ENCODE assay signal across 15 mouse cellular contexts in genomic region chr4:149657858-149658416, GRCm38 (mm10). TPM values are rescaled to one million over a fixed set of nuclear protein-coding genes. Genes with fewer than 3 reads are reported as not detected.
DNase-seq lines count a peak whose midpoint lies in the region; ATAC-seq lines count a peak whose summit lies in the region.
"Had no signal": no experiment of that assay in that cellular context is flagged by ENCODE, and none has a peak within 500 bp of the region (broad histone marks: within the 10 kb centered on the region; RNA-seq: fewer than 3 reads in every experiment).

No protein-coding gene starts in this region.

- peaks cover 59% of the 10 kb centered on the region for H3K36me3 ChIP-seq in hindbrain, embryonic 12.5 days
- H3K36me3 ChIP-seq in hindbrain, embryonic 14.5 days (replicated peaks; ENCODE audit: control insufficient read depth, insufficient read depth) = peaks cover 79% of the 10 kb centered on the region
- no peaks in the 10 kb centered on the region for H3K36me3 ChIP-seq in intestine, embryonic 15.5 days

- H3K27ac ChIP-seq in hindbrain, embryonic 12.5 days = no peak overlapping the region
- H3K27ac ChIP-seq in hindbrain, embryonic 14.5 days = no peak overlapping the region
- no peak overlapping the region for H3K27ac ChIP-seq in intestine, embryonic 15.5 days
- H3K27ac ChIP-seq: forebrain, embryonic 10.5 days; liver, embryonic 14.5 days had no signal

- ATAC-seq in CD4-positive, CD25-positive, alpha-beta regulatory T cell, adult 4 months = peak; percentile 93
- ATAC-seq in activated CD4-positive, CD25-positive, alpha-beta regulatory T cell, adult 4 months = peak; percentile 95
- peak; percentile 46 for ATAC-seq in megakaryocyte progenitor cell, adult 5-6 weeks (replicated peaks; ENCODE audit: poor library complexity)
- ATAC-seq in hindbrain, embryonic 12.5 days (ENCODE audit: low FRiP score) = no peak
- no peak for ATAC-seq in hindbrain, embryonic 14.5 days (ENCODE audit: low FRiP score)
- ATAC-seq in intestine, embryonic 15.5 days = no peak

- H3K9ac ChIP-seq in hindbrain, embryonic 12.5 days = no peak overlapping the region
- no peak overlapping the region for H3K9ac ChIP-seq in hindbrain, embryonic 14.5 days
- H3K9ac ChIP-seq in intestine, embryonic 15.5 days = no peak overlapping the region; the same call in 1 of the 2 replicates
- H3K9ac ChIP-seq: liver, embryonic 14.5 days had no signal

- H3K4me1 ChIP-seq in hindbrain, embryonic 12.5 days = no peaks in the 10 kb centered on the region
- H3K4me1 ChIP-seq in hindbrain, embryonic 14.5 days (replicated peaks; ENCODE audit: control insufficient read depth, insufficient read depth, low read length) = no peaks in the 10 kb centered on the region
- no peaks in the 10 kb centered on the region for H3K4me1 ChIP-seq in intestine, embryonic 15.5 days (replicated peaks)

- peak; percentile 76 to 89 for DNase-seq in thymus, adult 18-20 months
- DNase-seq in hindbrain, embryonic 14.5 days (ENCODE audit: low spot score) = no peak
- DNase-seq: adrenal gland, postnatal 10 days; cerebellum, adult 11 months; gastrocnemius, postnatal 36 days; heart, postnatal 10 days; kidney, adult 8-10 months; layer of hippocampus, adult 9-11 months had no signal

- H3K27me3 ChIP-seq in hindbrain, embryonic 12.5 days = no peaks in the 10 kb centered on the region
- H3K27me3 ChIP-seq in hindbrain, embryonic 14.5 days (ENCODE audit: control insufficient read depth, insufficient read depth, low read length) = no peaks in the 10 kb centered on the region
- no peaks in the 10 kb centered on the region for H3K27me3 ChIP-seq in intestine, embryonic 15.5 days (replicated peaks)

- WGBS in hindbrain, embryonic 12.5 days = 74% methylated on average over 11 of the region's 11 CpGs
- WGBS in hindbrain, embryonic 14.5 days = 83% methylated on average over 11 of the region's 11 CpGs
- WGBS in intestine, embryonic 15.5 days = 69% methylated on average over 11 of the region's 11 CpGs

- no peak overlapping the region for H3K4me2 ChIP-seq in hindbrain, embryonic 12.5 days (replicated peaks)
- no peak overlapping the region for H3K4me2 ChIP-seq in hindbrain, embryonic 14.5 days (replicated peaks)
- no peak overlapping the region for H3K4me2 ChIP-seq in intestine, embryonic 15.5 days (replicated peaks)

- H3K4me3 ChIP-seq in hindbrain, embryonic 12.5 days = no peak overlapping the region
- no peak overlapping the region for H3K4me3 ChIP-seq in hindbrain, embryonic 14.5 days (replicated peaks; ENCODE audit: low read length)
- H3K4me3 ChIP-seq in intestine, embryonic 15.5 days (replicated peaks) = no peak overlapping the region
- H3K4me3 ChIP-seq: forebrain, embryonic 10.5 days had no signal

- no peaks in the 10 kb centered on the region for H3K9me3 ChIP-seq in hindbrain, embryonic 12.5 days (replicated peaks)
- H3K9me3 ChIP-seq in hindbrain, embryonic 14.5 days (ENCODE audit: control insufficient read depth, low read length) = no peaks in the 10 kb centered on the region
- no peaks in the 10 kb centered on the region for H3K9me3 ChIP-seq in intestine, embryonic 15.5 days
- H3K9me3 ChIP-seq: forebrain, embryonic 10.5 days had no signal

RNA-seq across cellular contexts. Expression of gene Pik3cd, which starts 44.4 kb away (rescaled TPM):
- polyA plus RNA-seq in CD4-positive, CD25-positive, alpha-beta regulatory T cell, adult 4 months (2017; shearing (Covaris generic)) = 100 to 1,000 TPM; 102 to 179 TPM
- 100 to 1,000 TPM in 1 of 2 experiments, 10 to 100 TPM in 1; 80.6 to 129 TPM for polyA plus RNA-seq in activated CD4-positive, CD25-positive, alpha-beta regulatory T cell, adult 4 months (2017; shearing (Covaris generic))
- 32.2 and 33.0 TPM in 2 replicates for total RNA-seq in megakaryocyte progenitor cell, adult 5-6 weeks (2015)
- total RNA-seq in megakaryocyte progenitor cell, adult 5-6 weeks (2017) = 59.5 and 66.5 TPM in 2 replicates
- 16.9 and 19.6 TPM in 2 replicates for polyA plus RNA-seq in hindbrain, embryonic 12.5 days (2016; fragmentation: Nextera tagmentation; extraction: Ambion mirVana)
- polyA plus RNA-seq in hindbrain, embryonic 14.5 days (2014; fragmentation: Nextera tagmentation; extraction: Ambion mirVana) = 15.3 and 16.5 TPM in 2 replicates
- 4.6 and 4.8 TPM in 2 replicates for polyA plus RNA-seq in intestine, embryonic 15.5 days (2015; fragmentation: Nextera tagmentation; extraction: Ambion mirVana)

Comparison
In these comparisons a context has a peak if more than half of its experiments do, and no peak if none do; other contexts are left out.
1. ATAC-seq: peak in CD4-positive, CD25-positive, alpha-beta regulatory T cell, adult 4 months (single experiment), activated CD4-positive, CD25-positive, alpha-beta regulatory T cell, adult 4 months (single experiment) and megakaryocyte progenitor cell, adult 5-6 weeks (single experiment); none in hindbrain, embryonic 12.5 days (single experiment), hindbrain, embryonic 14.5 days (single experiment) and intestine, embryonic 15.5 days (single experiment).